Mouse (Mus musculus): ENCODE measurements at regions not wholly inside any gene's neighbourhood (a gene's known extent, or its start where the extent isn't known, plus 50 kb on each side); places are given as distances from the start of the nearest gene placed in this dataset.
"Not testable (repeated sequence)": the region's sequence is repeated elsewhere in the genome, so short reads cannot be mapped to it uniquely, and the experiment has no call there.

DNA sequence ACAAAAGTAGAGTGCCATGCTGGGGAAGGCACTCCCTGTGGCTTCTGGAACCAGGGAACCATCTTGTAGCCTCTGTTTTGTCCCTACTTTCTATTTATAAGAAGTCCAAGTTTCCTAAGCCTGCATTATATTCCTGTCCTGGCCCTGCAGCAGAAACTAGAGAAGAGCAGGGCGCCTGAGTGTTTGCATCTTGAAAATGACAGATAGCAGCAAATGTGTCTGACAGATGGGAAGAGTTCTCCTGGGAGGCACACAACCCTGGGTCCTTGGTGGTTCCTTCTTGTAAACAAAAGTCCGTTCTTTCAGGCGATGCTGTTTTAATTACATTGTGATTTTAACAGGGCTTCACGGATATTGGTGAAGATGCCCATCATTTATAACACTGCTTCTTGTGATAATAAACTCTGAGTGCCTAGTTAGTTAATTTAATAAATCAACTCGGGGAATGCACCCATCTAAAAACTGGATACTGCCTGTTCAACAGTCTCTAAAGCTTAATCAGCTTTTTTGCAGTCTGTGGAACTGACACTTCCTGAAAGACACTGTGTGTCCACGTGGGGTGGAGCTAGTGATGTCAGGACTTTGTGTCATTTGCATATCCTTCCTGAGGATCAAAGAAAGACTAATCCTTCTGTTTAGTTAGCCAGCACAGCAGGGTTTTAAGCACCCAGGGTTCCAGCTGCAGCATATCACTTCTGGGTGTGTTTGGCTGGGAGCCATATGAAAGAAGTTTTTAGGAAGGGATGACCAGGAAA, 188.3 kb upstream of the Ccdc54 start:
- DNase-seq (ENCODE audit: low spot score in 2 of 2) = no peak

- DNase-seq (ENCODE audit: low spot score in 2 of 2) = not testable (repeated sequence)
Observed at GRCm38 (mm10) chr16:50774699-50775098, 183.7 kb upstream of the Ccdc54 start.

DNA sequence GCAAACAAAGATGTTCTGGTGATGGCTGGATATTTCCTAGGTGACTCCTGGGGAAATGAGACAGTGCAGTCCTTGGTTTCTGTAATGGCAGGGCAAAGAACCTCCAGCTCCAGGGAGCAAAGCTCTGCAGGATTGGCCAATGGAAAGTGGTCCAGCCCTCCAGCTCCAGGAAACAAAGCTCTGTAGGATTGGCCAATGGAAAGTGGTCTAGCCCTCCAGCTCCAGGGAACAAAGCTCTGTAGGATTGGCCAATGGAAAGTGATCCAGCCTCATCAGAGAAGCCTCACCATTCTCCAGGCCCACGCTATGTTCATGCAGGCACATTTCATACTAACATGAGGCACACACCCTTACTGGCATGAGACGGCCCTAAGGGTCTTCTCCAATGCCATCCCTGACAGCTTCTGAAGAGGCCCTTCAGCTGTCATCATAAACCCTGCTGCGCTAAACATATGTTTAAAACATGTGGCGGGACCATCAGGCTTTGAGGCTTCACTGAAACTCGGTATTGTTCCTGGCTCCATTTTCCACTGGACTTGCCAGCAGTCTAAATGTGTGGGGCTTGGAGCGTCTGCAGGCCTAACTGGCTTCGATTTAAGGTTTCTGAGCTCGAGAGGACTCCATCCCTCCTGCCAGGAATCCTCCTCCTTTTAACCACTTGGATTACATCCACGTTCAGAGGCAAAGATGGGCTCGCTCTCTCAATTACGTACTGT, 175.3 kb upstream of the Ccdc54 start:
- no peak for DNase-seq (ENCODE audit: low spot score in 2 of 2)

DNA sequence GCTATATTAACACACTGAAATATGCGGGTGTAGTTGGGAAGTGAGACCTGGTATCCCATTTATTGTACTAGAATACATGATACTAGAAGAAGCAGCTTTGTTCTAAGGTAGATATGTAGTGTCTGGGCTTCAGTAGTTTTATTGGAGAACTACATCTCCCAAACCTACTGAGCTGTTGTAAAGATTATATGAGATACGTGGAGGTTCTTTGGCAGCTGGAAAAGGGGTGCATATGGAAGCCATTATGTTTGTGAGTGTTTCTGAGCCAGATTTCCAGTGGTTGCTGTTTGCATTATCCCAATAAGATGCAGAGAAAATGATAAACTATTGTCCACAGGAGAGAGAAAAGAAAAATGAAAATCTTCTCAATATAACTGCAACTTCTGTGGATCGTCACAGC, 171.1 kb upstream of the Ccdc54 start:
- no peak for DNase-seq (ENCODE audit: low spot score in 2 of 2)

GRCm38 (mm10) chr16:50759979-50760378, 169.0 kb upstream of the Ccdc54 start:
- DNase-seq (ENCODE audit: low spot score in 2 of 2) = no peak

- DNase-seq (ENCODE audit: low spot score in 2 of 2) = peak in 1 of 2 experiments; percentile 25
Observed at GRCm38 (mm10) chr16:50756696-50757095, 165.7 kb upstream of the Ccdc54 start.

- peak in 1 of 2 experiments; percentile 8 for DNase-seq (ENCODE audit: low spot score in 2 of 2)
Observed at GRCm38 (mm10) chr16:50753612-50754389, 162.8 kb upstream of the Ccdc54 start.

DNA sequence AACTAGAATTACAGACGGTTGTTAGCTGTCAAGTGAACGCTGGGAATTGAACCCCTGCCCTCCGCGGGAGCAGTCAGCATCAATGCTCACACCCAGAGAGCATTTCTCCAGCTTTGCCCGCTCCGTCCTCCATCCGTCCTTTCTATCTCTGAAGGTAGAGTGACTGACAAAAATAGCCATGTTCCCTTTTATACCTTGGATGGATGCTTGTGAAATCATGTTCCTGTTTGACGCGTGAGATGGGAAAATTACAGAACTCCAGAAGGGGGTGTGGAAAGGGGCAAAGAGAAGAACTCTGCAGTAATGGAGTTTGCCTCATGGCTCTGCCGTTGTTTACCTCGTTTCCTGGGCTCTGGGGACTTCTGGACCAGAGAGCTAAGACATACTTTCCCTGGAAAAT, 162.1 kb upstream of the Ccdc54 start:
- DNase-seq (ENCODE audit: low spot score in 2 of 2) = no peak

DNA sequence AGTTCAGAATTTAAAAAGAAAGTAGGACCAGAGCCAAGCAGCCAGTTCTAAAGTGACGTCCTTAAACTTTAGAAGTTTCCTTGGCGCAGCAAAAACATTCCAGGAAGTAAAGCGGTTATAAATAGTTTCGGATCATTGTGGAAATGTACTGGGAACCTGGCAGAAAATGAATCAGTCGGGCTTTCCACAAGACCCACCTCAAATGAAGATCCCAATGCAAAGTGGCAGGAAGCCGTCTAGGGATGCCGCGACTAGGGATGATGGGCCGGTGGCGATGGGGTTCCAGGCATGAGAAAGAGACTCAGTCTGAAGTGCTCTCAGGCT, 161.3 kb upstream of the Ccdc54 start:
- DNase-seq (ENCODE audit: low spot score in 2 of 2) = no peak

GRCm38 (mm10) chr16:50751495-50752276, 160.7 kb upstream of the Ccdc54 start:
- no peak for DNase-seq (ENCODE audit: low spot score in 2 of 2)

- no peak for DNase-seq (ENCODE audit: low spot score in 2 of 2)
Observed at GRCm38 (mm10) chr16:50747698-50748097, 156.7 kb upstream of the Ccdc54 start.

- no peak for DNase-seq (ENCODE audit: low spot score in 2 of 2)
Observed at GRCm38 (mm10) chr16:50745723-50746122, 154.8 kb upstream of the Ccdc54 start.

- peak; percentile 17 to 37 for DNase-seq (ENCODE audit: low spot score in 2 of 2)
Observed at GRCm38 (mm10) chr16:50737396-50737843, 146.5 kb upstream of the Ccdc54 start.

DNA sequence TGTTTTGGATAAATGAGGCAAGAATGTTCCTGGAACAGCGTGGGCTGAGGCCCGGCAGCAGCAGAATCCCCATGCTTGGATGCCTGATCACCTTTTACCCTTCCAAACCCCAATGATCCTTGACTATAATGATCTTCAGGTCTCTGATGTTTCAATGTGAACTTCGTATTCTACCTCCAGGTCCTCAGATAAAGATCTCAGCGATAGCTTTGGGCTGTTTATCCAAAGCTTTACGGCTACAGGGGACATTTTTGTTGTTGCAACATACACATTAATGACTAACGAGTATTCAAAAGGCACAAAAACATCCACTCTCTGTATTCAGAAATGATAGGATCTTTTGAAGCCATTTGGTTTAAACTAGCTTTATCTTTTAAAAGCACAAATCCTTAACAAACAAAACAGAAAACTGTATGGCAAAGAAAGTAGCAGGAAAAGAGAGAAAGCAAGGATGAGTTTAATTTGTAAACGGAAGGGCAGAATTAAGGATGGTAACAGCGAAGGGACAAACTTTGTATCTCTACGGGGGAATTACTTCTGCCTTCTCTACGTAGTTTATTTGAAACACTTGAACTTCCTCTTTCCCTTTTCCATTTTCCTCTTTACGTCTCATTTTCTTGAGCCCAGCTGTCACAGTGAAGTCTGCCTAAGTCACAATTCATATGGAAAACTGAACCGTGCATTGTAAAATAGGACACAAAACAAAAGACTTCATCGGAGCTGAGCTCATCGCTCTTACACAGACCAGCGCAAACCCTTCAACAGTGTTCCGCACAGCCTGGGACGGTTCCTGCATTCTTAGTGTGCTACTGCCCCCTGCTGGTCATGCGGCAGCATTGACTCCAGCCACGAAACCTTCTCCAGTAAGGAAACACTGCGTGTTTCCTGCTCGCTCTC, 145.4 kb upstream of the Ccdc54 start:
- DNase-seq (ENCODE audit: low spot score in 2 of 2) = peak; percentile 85 to 87

DNA sequence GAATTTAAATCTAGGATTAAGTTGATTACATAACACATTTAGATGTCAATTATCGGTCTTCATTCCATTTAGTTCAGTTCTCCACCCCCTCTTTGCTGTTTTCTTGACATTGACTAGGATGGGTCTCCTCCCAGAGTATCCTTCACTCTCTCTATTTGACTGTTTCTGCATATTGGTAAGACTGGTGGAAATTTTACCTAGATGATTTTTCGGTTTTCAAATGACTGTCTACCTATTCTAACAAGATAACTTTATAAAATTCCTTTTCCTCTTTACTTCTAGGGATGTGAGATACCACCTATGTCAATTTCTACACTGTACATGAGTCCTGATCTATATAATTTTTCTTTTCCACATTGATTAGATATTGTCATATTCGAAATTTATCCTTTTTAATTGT, 142.4 kb upstream of the Ccdc54 start:
- no peak for DNase-seq (ENCODE audit: low spot score in 2 of 2)

- DNase-seq (ENCODE audit: low spot score in 2 of 2) = peak; percentile 89 to 91
Observed at GRCm38 (mm10) chr16:50732082-50733006, 141.4 kb upstream of the Ccdc54 start.

GRCm38 (mm10) chr16:50729341-50729740, 138.4 kb upstream of the Ccdc54 start:
- no peak for DNase-seq (ENCODE audit: low spot score in 2 of 2)

DNA sequence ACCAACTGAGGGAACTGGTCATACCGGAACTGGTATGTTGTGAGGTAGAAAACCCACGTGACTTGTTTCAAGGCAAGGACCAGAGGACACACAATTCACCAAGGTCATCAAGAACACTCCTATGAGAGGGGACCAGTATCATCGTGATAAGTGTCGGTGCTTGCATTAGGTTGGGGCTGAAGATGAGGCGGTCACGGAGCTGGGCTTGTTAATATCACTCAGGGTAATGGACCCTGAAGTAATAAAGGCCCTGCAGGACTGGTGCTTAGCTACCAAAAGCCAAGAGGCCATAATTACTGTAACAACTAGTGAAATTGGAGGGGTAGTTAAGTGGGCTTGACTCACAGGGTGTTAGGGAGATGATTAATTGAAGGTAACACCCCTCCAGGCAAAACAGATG, 132.2 kb upstream of the Ccdc54 start:
- DNase-seq (ENCODE audit: low spot score in 2 of 2) = no peak

- no peak for DNase-seq (ENCODE audit: low spot score in 2 of 2)
Observed at GRCm38 (mm10) chr16:50717306-50718017, 126.5 kb upstream of the Ccdc54 start.

All from spleen, postnatal 36 days (tissue).